Mouse (Mus musculus): ENCODE results near the gene Vmn1r137. TPM values are rescaled to one million over a fixed set of nuclear protein-coding genes. Genes with fewer than 3 reads are reported as not detected.

Vmn1r137 gene
- polyA plus RNA-seq (2017; shearing (Covaris generic)) = not detected

GRCm38 (mm10) chr7:21994287-21994686 is at the start of gene Vmn1r137:
TSS of gene Vmn1r137 (plus strand) at chr7:21994587.

GRCm38 (mm10) chr7:22028797-22029196 is 34.4 kb downstream of the Vmn1r137 start, which contains the start of gene Vmn1r138:
TSS of gene Vmn1r138 (minus strand) at chr7:22028897.

Other genes starting within 250 kb of the Vmn1r137 start
- not detected for gene Gm4175, start 233.1 kb upstream of the Vmn1r137 start, polyA plus RNA-seq (2017; shearing (Covaris generic))
- not detected for gene Gm4177, start 197.9 kb upstream of the Vmn1r137 start, polyA plus RNA-seq (2017; shearing (Covaris generic))
- gene Vmn1r135, start 162.2 kb upstream of the Vmn1r137 start, polyA plus RNA-seq (2017; shearing (Covaris generic)) = not detected
- gene Gm5725, start 150.3 kb upstream of the Vmn1r137 start, polyA plus RNA-seq (2017; shearing (Covaris generic)) = not detected
- gene Gm5891, start 73.3 kb upstream of the Vmn1r137 start, polyA plus RNA-seq (2017; shearing (Covaris generic)) = not detected
- gene Vmn1r138, start 34.3 kb downstream of the Vmn1r137 start, polyA plus RNA-seq (2017; shearing (Covaris generic)) = not detected
- gene Gm6176, start 61.7 kb downstream of the Vmn1r137 start, polyA plus RNA-seq (2017; shearing (Covaris generic)) = not detected
- not detected for gene Vmn1r139, start 74.5 kb downstream of the Vmn1r137 start, polyA plus RNA-seq (2017; shearing (Covaris generic))
- not detected for gene Gm16451, start 123.7 kb downstream of the Vmn1r137 start, polyA plus RNA-seq (2017; shearing (Covaris generic))
- gene Gm10666, start 140.2 kb downstream of the Vmn1r137 start, polyA plus RNA-seq (2017; shearing (Covaris generic)) = not detected
- not detected for gene Vmn1r142, start 169.4 kb downstream of the Vmn1r137 start, polyA plus RNA-seq (2017; shearing (Covaris generic))
- gene Vmn1r143, start 194.8 kb downstream of the Vmn1r137 start, polyA plus RNA-seq (2017; shearing (Covaris generic)) = not detected
- not detected for gene Gm8653, start 206.7 kb downstream of the Vmn1r137 start, polyA plus RNA-seq (2017; shearing (Covaris generic))
- gene Gm8453, start 234.9 kb downstream of the Vmn1r137 start, polyA plus RNA-seq (2017; shearing (Covaris generic)) = not detected